Mouse (Mus musculus): ENCODE measurements at regions not wholly inside any gene's neighbourhood (a gene's known extent, or its start where the extent isn't known, plus 50 kb on each side); places are given as distances from the start of the nearest gene placed in this dataset.

DNA sequence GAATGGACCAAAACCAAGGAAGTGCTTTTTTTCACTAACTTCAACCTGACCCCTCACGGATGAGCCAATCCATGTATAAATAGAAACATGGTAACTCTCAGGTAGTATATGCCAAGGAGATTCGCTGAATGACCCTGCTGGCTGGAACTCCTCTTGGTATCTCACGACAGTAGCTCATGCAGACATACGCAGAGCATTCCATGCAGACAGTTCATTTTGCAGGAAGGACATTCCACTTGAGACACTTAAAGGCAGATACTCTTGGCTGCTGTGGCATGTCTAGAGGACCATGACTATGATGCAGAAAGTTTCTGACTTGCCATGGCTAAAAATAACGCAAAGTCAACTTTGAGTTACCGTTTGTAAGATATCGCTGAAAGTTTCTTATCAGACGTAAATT is 195.6 kb upstream of the Pitx2 start:
- DNase-seq (ENCODE audit: low spot score): no peak

DNA sequence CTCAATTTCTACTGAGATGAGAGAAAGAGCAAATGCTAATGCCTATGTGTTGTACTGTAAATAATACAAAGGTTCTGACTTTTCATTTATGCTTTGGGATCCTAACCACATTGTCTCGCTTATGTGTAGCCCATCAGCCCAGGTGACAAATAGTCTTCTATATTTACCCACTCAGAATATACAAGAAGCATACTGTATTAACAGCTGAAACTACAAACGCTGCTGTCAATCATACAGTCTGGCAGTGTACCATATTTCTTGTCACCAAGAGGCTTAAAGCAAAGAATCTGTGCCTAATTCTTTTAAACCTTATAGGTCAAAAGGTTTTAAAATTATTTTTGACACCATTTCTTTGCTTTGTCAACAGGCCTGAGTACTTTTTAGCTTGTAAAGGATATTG is 160.8 kb upstream of the Pitx2 start:
- no peak for DNase-seq (ENCODE audit: low spot score)

DNA sequence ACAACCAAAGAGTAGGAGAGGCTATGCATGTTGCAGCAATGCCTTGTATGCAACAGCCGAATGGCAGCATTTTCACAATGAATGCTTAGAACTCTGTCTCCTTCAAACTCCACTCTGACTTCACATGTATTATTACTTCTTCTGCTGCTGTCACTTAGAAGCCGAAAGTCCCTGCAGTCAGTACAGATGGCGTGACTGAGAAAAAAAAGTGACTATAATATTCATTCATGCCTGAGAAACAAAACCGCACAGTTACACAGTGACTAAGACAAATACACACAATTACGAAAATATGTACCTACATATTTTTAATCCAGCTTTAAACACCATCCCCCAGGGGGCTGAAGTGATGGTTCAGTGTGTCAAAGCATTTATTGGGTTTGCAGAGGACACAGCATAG is 154.8 kb upstream of the Pitx2 start:
- DNase-seq (ENCODE audit: low spot score): no peak

DNA sequence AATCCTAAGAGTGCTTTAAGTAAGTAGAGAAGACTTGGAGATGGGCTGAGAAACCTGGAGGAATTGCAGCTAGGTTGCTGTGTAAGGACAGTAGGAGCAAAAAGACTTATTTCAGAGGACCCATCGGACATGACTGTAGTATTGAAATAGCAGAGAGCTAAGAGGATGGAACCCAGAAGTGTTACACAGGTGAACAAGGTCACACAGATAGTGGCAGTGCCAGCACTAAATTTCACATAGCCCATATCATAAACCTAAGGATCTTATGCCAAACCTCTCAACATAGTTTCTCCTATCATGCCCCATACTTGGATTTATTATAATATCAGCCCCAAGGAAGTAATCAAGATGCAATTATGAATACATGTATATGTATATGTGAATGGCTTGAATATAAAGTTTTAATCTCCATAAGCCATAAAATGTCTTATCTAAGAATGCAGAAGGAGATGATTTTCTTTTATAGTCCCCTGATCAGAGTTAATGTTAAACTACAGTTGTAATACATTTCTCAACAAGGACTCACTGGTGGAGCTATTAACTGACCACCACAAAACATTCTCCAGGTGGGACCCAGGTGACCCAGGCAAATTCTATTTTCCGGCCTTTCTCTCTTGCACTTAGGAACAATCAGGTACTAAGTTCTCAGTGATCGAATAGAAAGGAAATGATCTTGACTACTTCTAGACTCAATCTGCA is 149.6 kb upstream of the Pitx2 start:
- no peak for DNase-seq (ENCODE audit: low spot score)

GRCm38 (mm10) chr3:129065457-129066364 is 134.0 kb upstream of the Pitx2 start:
- no peak for DNase-seq (ENCODE audit: low spot score)

DNA sequence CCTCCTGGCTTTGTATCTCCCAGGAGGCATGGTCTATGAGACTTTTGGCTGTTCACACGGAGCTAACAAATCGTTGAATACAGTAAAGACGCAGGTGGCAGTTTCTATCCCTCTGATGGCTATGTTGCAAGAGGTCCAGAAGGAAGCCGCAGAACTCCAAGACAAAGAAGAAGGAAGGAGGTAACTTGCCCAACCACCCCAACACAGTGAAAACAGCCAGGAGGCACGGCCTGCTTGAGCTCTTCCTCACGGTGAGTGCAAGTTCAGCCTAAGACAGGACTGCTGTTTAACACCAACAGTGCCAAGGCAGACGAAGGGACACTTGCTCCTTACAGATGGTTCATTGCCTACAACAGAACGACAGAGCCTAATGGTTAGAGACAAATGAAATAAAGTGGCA is 130.0 kb upstream of the Pitx2 start:
- no peak for DNase-seq (ENCODE audit: low spot score)

- no peak for DNase-seq (ENCODE audit: low spot score)
These were observed 129.2 kb upstream of the Pitx2 start for GRCm38 (mm10) chr3:129070521-129070933.

DNA sequence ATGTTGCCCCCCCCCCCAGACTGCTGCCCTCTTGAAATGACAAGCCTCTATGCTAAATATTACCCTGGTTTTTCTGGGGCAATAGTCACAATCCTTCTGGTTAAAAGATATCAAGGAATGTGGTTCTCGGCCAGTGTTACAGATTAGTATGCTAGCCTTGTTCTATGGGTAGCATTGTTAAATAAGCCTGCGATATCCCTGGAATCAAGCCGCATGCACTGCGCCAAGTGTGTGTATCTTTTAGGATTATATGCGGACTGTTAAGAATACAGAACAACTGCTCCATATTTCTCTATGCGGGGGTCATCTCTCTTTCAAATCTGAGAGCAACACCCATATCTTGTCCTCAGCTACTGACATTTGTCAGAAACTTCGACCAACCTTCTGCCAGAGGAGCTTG is 128.7 kb upstream of the Pitx2 start:
- DNase-seq (ENCODE audit: low spot score): no peak

GRCm38 (mm10) chr3:129076396-129076795 is 123.3 kb upstream of the Pitx2 start:
- no peak for DNase-seq (ENCODE audit: low spot score)

- DNase-seq (ENCODE audit: low spot score): no peak
These were observed 95.8 kb upstream of the Pitx2 start for GRCm38 (mm10) chr3:129103786-129104440.

GRCm38 (mm10) chr3:129104811-129105210 is 94.9 kb upstream of the Pitx2 start:
- DNase-seq (ENCODE audit: low spot score): no peak

DNA sequence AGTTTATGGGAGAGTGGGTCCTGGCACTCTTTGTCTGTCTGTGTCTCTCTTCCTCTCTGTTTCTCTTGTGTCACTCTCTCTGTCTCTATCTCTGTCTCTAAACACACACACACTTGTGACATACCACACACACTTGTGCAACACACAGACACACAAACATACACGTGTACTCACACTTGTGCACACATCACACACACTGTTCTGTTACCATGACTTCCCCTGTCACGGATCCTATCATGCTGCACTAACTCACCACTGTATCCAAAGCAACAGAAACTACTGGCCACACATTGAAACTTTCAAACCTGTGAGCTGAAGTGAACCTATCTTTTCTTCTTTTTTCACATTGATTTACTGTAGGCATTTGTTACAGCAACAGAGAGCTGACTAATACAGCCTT is 93.5 kb upstream of the Pitx2 start:
- no peak for DNase-seq (ENCODE audit: low spot score)

GRCm38 (mm10) chr3:129130521-129130920 is 69.2 kb upstream of the Pitx2 start:
- DNase-seq (ENCODE audit: low spot score): no peak

GRCm38 (mm10) chr3:129131140-129131539 is 68.5 kb upstream of the Pitx2 start:
- no peak for DNase-seq (ENCODE audit: low spot score)

DNA sequence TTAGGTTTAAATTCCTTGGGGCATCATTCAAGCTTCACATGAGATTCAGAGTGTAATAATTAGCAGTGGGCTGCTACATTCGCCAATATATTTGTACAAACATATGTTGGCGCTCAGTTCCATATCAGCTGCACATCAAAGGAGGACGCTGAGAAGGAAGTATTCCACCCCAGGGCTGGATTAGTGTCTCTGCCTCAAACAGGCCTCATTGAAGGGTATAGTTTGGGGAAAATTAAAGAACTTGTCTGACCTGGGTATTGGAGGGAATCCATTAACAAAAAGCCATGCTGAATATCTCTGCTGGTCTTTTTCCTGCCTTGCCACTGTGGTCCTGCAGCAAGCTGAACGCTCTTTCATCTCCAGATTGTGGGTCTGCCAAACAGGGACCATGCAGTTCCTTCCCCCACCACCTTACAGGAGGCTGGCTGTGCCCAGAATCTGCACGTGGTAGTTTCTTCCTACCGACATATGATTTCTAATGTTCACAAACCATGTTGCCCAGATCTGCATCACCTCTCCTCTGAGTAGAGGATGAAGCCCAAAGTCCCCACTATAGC is 67.7 kb upstream of the Pitx2 start:
- DNase-seq (ENCODE audit: low spot score): no peak
